Mouse (Mus musculus): ENCODE measurements around the gene H2afy2.
A peak's percentile ranks its signal among the peaks of the same experiment; 100 is the strongest.

- TF ChIP-seq POLR2A (IDR thresholded peaks at IDR 0.05; ENCODE audit: low read depth, low read length) = no peak
- TF ChIP-seq CTCF (IDR thresholded peaks at IDR 0.05; ENCODE audit: borderline replicate concordance, insufficient read depth, low read length) = peak; percentile 41; the same call in 1 of the 2 replicates
Observed at GRCm38 (mm10) chr10:61734377-61734776, 49.6 kb downstream of the H2afy2 start.

Measured in embryonic fibroblast, embryonic 13.5 days (primary cell).